Mouse (Mus musculus) cerebellum, adult 9-10 months (tissue): Measurements from ENCODE around the gene Fstl3.
A peak's percentile ranks its signal among the peaks of the same experiment; 100 is the strongest.

Experiments
- DNase-seq: peaks from one replicate; pipeline ENCODE4 v3.0.0; 2022

Gene Fstl3

DNA sequence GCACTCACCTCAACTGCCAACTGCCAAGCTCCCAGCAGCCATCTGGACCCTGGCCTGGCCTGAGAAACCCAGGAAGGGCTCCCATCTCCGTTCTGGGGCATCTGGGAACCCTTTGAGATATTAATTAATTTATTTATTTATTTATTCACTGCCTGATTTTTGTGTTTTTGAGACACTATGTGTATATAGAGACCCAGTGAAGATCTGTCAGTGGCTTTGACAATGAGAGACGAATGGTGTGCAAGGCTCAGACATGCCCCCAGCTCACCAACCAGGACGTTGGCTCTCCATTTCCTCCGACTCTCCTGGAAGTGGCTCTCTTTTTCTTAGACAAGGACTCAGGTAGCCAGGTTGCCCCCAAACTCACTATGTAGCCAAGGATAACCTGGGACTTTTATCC lies 13.8 kb downstream of the Fstl3 start, which contains the start of gene Prss57:
Prss57 (minus strand) TSS at position 101 of the 400 bp plus-strand sequence.
- no peak for DNase-seq

DNA sequence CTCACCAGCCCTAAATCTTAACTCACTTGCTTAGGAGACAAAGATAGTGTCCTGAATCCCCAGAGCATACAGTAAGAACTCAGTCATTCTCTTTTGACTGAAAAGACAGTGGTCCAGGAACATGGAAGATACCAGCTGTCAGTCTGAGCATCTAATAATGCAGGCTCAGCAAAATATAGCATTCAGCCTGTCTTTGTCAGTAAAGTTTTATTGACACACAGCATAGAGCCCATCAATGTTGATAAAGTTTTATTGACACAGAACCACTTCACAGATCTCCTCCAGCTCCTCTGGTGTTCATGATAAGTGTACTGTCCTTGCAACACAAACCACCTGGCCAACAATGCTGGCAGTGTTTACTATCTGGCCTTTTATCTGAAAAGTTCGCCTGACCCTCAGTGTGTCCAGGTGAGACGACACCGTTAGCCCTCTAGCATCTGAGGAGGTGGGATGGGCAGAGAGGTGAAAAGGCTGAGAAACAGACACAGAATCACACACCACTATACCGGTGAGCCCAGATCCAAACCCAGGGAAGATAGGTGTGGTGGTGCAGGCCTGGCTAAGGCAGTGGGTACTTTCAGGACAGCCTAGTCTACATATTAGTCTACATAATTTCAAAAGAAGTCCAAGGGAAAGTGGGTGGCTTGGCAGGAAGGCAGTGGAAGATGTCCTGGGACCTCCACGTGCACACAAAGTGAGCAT lies 15.4 kb downstream of the Fstl3 start:
- DNase-seq = no peak

DNA sequence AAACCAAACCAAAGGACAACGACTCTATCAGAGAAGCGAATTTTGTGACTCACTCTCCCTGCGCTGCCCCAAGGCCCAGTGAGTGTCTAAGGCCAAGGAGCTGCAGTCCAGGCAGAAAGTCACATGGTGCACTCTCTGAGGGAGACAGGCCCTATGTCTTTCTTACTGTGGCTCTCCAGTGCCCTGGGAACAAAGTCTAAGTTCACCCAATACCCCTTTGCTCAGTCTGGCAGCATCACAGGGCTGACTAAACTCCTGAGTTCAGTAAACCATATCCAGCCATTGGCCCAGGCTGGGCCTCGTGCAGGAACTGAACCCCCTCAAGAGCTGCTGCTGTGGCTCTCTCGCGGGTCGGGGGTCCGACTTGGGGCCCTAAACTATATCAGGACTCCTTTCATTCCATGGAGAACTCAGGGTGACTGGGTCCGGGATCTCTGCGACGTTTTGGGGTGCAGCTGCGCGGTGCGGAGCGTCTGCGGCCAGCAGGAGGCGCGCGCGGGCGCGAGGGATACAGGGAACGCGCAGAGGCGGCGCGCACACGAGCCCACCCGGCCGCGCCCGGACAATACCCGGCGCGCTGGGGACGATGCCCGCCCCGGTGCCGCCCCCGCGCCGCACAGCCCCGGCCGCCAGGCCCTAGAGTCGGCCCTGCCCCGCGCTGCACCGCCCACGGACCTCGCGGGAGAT lies 16.1 kb downstream of the Fstl3 start, which contains the start of gene Palm:
Palm (plus strand) TSS at position 522 of the 687 bp plus-strand sequence.
- peak; percentile 85 for DNase-seq

DNA sequence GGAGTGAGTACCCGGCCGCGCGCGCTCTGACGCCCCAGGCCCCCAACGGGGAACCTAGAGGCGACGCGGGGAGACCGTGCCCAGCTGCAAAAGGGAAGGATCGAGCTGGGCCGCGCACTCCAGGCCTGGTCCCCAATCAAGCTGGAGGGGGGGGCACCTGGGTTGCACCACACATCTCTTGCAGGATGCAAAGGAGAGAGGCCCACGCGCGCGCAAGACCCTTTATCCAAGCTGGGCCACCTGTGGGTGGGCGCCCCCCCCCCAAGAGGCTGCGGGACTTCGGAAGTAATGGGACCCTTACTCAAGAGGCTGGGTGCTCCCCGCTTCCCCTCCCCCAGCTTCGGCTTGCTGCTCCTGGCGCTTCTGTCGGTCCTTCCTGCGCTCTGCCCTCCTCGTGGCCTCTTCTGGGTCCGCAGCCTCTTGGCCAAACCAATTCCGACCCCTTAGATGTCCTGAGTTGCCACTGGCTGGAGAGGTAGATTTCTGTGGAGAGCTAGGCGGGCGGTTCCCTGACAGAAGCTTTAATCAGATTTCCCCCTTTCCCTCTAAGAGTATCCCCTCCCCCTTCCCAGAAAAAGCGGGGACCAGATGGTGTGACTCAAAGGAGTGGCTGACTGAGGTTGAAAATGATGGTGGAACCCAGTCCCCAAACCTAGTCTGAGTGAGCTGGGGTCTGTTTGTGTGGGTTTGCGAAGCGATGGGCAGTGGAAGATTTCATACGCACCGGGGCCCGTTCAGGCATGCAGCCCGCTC lies 16.8 kb downstream of the Fstl3 start:
- peak; percentile 68 for DNase-seq

DNA sequence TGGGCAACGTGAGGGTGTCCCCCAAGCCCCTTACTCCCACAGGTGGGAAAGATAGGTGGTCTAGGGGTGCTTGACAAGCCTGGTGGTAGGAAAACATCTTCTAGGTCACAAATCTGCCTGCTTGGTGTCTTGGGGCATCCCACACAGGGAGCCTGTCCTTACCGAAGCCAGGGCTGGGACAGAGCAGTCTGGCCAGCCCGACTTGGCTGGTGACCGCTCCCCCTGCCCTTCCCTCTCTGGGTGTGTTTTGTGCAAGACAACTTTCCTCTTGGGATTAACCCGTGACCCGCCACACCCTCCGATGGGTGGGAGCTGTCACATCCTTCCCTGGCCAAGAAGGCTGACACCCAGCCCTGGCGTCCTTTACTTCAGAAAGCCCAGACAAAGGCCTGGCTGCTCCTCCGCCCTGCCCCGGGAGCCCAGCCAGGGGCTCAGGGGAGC lies 17.4 kb downstream of the Fstl3 start:
- no peak for DNase-seq

DNA sequence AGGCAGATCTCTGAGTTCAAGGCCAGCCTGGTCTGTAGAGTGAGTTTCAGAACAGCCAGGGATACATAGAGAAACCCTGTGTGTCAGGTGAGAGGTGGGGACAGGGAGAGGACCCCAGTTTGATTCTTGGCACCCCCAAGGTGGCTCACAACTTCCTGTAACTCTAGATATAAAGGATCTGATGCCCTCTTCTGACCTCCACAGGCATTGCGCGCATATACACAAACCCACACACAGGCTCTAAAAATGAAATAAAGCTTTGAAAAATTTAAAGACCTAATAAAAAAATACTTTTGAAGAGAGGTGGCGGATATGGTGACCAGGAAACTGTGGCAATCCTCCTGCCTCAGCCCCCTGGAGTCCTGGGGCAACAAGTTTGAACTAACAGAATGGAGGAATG lies 18.8 kb downstream of the Fstl3 start:
- no peak for DNase-seq

DNA sequence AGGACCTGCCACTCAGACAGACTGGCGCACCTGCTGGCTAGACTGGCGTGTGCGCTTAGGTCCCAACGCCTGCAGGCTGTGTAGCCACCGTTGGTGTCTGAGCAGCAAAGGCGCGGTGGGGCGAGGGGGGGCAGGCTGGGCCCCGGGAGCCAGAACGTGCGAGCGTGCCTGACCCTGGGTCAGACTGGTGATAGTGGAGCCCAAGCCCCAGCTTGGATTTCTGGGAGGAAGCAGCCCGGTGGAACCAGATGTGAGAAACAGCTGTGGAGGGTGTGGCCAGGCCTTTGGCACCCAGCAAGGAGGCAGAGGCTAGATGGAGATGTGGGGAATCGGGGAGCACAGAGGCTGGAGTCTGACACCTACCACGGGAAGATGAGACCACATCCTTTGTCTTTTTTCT lies 20.3 kb downstream of the Fstl3 start:
- DNase-seq = no peak

DNA sequence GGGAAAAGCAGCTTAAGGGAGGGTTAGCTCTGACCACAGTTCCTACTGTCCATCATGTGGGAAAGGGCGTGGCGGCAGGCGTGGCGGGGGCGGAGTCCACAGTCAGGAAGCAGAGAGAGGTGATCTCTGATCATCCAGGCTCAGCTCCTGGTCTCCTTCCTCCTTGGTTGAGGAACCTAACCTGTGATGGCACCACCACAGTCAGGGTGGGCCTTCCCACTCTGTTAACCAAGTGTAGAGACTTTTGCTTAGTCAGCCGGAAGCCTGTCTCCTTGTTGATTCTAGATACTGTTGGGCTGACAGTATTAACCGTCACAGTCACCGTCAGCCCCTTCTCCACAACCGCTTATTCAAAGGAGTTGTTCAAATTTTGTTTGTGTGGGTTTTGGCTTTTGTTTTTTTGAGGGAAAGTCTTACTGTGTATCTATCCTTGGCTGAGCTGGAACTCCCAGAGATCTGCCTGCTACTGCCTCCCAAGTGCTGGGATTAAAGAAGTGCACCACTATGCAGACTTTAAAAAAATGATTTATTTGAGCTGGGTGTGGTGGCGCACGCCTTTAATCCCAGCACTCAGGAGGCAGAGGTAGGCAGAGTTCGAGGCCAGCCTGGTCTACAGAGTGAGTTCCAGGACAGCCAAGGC lies 21.3 kb downstream of the Fstl3 start:
- DNase-seq = no peak

DNA sequence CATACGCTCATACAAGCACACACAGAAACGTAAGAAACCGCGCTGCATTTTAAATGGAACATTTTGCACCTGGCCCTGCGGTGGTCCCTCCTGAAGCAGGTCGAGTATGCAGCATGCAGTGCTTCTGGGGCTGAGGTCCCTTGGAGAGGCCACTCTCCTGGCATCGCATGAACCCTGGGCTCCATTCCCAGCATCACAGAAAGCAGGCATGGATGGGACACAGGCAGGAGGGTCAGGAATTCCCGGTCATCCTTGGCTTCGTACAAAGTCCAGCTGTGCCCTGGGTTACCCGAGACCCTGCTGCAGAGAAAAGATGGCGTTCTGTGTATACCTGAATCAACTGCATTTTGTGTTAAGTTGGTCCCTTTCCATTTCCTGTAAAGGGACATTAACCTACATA lies 23.4 kb downstream of the Fstl3 start:
- DNase-seq = no peak

DNA sequence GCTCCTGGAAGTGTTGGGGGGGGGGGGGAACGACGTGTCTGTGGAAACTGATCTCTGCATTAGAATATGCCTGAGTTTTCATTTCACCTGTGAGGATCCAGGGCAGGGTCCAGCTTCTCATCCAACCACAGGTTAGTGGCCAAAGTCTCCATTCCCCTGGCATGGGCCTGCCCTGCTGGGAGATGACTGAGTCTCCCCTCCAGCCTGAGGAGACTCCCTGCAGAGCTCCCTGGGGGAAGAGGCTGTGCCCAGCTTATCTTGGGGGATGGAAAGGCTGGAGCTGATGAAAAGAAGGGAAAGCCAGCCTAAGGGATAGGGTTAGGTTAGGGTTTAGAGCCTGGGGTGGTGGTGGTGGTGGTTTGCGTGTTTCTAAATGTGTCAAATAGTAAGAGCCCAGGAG lies 24.8 kb downstream of the Fstl3 start:
- DNase-seq = no peak

DNA sequence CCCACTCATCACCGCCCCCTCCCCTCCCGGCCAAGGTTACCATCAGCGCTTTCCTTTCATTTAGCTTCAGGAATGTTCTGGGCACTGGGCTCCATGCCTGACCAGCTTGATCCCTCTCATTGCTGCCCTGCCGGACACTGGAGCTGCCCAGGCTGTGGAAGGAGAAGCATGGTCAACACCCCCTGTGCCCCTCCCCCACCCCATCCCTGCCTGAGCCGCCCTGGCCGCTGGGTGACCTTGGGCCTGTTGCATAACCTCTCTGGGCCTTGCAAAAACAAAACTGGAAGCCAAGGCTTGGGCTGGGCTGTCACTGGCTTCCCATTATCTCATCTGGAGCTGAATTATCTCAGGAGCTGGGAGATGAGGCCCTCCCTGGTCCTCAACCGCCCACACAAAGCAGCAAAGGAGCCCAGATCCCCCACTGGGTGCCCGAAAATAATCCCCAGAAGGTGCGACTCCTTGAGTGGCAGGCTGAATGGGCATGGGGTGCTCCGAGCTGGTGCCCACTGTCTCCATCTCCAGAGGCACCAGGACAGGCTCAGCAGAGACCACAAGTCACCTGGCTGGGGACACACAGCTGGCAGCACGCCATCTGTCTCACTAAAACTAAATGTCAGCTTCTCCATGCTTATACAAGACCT lies 25.4 kb downstream of the Fstl3 start:
- DNase-seq = no peak

DNA sequence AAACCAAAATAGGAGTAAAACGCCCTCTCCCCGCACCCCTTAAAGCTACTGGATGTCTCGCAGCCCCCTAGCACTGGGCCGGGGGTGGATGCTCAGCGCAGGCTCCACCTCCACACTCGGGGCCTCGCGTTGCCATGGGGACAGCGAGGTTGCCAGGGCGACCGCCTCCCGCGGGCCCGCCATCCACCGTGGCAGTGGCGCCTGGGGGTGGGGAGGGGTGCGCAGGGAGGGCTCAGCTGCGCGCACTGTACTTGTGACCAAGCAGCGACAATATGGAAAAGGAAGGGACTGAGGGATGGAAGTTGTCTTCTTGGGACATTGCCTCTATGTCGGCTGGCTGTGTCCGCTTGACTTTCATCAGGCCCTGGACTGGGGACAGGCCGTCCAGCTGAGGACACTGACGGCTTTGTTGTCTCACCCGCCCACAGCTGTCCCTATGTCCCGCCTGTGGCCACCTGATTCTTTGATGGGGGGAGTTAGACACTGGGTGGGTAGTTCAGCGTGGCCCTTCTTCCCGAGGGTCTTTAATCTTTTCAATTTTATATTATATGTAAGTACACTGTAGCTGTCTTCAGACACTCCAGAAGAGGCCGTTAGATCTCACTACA lies 26.7 kb downstream of the Fstl3 start:
- no peak for DNase-seq

DNA sequence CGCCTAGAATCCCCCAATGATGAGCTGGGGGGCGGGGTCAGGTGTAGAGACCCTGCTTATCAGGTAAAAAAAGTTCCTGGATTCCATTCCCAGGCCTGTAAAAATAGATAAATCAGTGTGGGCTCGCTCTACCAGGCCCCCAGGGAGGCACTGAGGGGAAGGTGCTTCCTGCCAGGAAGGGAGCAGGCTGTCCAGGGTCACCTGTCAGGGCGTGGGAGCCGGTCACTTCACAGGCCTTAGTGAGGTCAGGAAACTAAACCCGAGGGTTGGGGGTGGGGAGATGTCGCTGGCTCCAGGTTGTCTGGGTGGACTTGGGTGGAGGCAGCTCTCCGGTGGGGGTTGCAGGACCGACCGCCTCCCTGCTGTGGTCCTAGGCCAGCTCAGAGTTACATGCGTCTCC lies 28.6 kb downstream of the Fstl3 start:
- no peak for DNase-seq

DNA sequence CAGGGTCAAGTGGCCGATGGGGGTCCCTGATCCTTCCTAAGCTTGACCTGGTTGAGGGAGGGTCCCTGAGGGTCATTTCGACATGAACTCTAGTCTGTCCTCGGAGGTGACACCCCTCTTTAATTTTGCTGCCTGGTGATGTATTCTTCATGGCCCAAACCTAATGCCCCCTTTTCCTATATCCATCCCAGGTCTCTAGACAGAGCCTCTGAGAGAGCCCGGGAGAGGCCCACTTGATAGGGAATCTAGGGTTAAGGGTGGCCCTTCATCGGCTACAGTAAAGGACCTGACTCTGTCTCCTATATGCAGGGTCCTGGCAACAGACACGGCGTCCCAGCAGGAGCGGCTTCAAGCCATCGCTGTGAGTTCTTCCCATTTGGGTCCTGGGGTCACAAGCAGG lies 29.3 kb downstream of the Fstl3 start:
- DNase-seq = no peak

DNA sequence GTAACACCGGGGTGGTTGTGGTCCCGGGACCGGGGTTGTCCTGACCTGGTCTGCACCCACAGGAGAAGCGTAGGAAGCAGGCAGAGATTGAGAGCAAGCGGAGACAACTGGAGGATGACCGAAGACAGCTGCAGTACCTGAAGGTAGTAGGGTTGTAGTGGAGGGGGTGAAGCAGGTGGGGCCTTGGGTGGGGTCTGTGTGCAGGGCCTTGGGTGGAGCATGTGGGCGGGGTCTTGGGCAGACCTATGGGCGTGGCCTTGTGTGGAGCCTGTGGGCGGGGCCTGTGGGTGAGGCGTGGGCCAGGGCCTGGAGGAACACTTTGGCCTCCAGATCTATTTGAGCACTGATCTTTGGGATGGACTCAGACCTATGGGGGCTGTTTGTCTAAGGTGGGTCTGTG lies 29.9 kb downstream of the Fstl3 start:
- DNase-seq = peak; percentile 29

DNA sequence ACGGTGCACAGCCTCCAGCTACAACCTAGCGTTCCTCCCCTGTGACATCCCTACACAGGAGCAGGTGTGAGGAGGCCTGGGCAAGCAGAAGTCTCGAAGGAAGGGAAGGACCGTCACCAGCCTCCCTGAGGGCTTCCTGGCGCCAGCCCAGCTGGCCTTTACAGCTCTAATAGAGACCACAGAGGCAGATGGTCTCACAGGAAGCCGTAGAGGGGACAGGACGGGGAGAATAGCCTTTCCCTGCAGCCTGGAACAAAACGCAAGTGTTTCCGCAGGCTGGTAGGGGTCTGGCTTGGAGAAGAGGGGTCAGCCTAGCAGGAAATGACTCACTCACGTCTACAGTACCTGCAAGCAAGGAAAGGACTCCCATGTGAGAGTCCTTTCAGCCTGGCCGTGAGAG lies 30.8 kb downstream of the Fstl3 start:
- peak; percentile 65 for DNase-seq

DNA sequence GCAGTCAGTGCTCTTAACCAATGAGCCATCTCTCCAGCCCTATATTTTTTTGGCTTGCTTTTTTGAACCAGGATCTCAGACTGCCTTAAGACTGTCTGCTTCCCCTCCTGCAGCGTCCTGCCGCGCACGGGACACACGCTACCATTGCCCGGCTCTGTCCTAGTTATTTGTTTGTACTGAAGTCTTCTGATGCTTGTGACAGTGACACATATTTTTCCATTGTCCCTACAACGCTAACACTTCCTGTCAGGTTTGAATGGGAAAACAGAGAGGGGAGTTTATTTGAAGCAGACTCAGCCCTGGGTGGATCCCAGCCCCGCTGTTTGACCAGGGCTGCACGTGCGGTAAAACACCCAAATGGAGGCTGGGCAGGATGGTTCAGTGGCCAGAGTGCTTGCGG lies 31.7 kb downstream of the Fstl3 start:
- no peak for DNase-seq

DNA sequence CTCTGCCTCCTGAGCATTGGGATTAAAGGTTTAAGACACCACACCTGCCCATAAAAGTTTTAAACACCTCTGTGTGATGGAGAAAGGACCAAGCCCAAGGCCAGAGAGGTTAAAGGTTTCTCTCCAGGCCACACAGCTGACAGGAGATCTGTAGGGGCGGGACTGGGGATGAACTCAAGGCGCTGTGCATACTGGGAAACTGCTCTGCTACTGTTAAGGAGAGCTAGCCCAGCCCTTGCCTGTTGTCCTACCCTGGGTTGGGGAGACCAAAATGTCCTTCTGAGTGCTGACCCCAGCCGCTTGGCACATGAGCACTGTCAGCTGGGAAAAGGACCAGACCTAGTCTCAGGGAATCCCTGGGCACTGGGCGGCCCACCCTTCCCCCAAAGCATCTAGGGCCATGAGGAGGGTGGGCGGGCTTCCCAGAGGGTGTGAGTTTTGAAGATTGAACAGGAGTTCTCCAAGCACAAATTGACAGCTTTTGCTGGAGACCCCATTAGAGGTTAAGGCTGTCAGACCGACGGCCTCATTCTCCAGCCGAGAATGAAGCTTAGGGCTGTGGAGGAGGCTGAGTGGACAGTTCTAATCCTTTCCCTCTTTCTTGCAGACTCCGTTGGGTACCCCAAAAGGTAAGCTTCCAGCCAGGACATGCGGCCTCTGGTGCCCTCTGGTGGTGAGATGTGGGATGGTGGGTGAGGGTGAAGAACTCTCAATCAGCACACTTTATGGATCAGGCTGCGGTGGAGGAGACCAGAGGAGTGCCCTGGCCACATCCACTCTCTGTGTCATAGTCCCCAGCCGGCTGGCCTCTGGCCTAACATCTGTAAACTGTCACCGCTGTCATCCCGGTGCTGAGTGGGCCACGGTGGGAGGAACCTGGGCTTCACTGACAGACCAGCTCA lies 34.9 kb downstream of the Fstl3 start:
- DNase-seq = peak; percentile 89

DNA sequence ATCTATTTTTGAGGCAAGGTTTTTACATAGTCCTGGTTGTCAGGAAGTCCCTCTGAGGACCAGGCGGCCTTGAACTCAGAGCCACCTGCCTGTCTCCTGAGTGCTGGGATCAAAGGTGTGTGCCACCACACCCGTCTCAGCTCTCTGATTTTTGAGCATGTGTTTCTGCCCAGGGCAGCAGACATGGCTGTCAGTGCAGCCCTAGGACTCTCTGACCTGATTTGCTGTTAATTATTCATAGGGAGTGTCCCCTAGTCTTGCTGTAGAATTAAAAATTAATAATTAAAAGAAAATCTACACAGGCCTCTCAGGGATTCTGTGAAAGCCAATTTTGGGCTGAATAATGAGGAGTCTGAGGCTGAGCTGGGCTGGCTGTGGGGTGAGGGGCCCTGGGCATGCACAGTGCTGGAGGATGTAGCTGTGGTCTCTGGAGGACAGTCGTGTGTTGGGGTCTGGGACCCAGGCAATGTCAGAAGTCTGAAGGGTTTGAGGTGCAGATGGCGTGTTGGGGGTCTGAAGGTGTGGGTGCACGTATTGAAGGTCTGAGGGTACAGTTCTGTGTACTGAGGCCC lies 37.3 kb downstream of the Fstl3 start:
- DNase-seq = no peak

DNA sequence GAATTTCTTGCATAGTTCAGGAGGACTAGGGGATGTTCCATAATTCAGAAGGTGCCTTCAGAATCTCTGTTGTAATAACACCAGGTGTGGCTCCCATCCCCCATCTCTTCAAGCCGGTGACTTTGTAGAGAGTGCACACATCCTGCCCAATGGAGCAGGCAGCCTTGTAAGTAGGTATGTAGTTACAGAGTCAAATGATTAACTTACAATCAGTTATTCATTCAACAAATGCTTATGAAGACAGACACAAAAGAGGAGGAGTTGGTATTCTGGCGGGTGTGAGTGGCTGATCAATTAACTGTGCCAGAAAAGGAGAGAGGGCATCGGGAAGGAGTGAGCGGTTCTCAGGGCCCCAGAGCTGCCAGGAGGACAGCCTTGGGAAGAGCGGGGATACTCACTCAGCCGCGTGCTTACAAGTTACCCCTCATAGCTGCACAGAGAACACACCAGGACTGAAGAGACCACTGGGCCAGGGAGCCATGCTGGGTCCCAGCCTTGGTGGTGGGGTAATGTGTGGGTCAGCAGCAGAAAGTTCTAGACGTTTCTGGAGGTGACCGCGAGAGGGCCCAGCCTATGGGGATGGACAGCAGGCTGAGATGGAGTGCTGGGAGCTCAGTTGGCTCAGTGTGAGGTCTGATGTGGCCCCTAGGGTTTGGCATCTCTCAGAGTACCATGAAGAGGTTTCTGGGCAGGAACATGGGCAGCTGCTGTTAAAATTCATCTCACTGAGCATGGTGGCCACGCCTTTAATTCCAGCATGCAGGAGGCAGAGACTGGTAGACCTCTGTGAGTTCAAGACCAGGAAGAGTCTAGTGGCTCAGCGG lies 38.8 kb downstream of the Fstl3 start:
- DNase-seq = no peak
